Mouse (Mus musculus) kidney, embryonic 16.5 days (tissue): ENCODE measurements around the gene Zfand3. TPM values are rescaled to one million over a fixed set of nuclear protein-coding genes. Genes with fewer than 3 reads are reported as not detected.

ENCODE experiments used
- ATAC-seq: fragments of 200-750 bp; cut with Nextera tagmentation; 2 replicates; pipeline ENCODE4 v1.8.0; 2017; ENCODE audit warnings: moderate TSS enrichment; ENCODE audit not compliant: low FRiP score, low TSS enrichment
- H3K27ac ChIP-seq: fragments of 300-500 bp; sonication (generic); 2 replicates; pipeline ENCODE4 v1.5.1; 2014; ENCODE audit warnings: low read length
- H3K27me3 ChIP-seq: fragments of 300-500 bp; sonication (generic); 2 replicates; pipeline ENCODE4 v1.6.1; 2014; ENCODE audit warnings: low read length, control low read depth, mixed read lengths; ENCODE audit not compliant: insufficient read depth
- H3K36me3 ChIP-seq: fragments of 300-500 bp; sonication (generic); 2 replicates; pipeline ENCODE4 v1.6.1; 2014; ENCODE audit warnings: low read length, control low read depth, mixed read lengths; ENCODE audit not compliant: insufficient read depth
- H3K4me1 ChIP-seq: fragments of 300-500 bp; sonication (generic); 2 replicates; pipeline ENCODE4 v1.6.1; 2014; ENCODE audit warnings: low read length, control low read depth, mixed read lengths; ENCODE audit not compliant: insufficient read depth
- H3K4me2 ChIP-seq: fragments of 300-500 bp; sonication (generic); replicated peaks from 2 replicates; pipeline ENCODE4 v1.6.1; 2014; ENCODE audit warnings: low read depth, low read length
- H3K4me3 ChIP-seq: fragments of 300-500 bp; sonication (generic); 2 replicates; pipeline ENCODE4 v1.5.1; 2014; ENCODE audit warnings: mild to moderate bottlenecking, low read length
- H3K9ac ChIP-seq: fragments of 300-500 bp; sonication (generic); replicated peaks from 2 replicates; pipeline ENCODE4 v1.6.1; 2014; ENCODE audit warnings: low read length
- H3K9me3 ChIP-seq: fragments of 300-500 bp; sonication (generic); 2 replicates; pipeline ENCODE4 v1.6.1; 2016; ENCODE audit warnings: low read length, control low read depth
- WGBS: fragments of 180-500 bp; shearing (Covaris S2); extraction: QIAGEN DNeasy Blood & Tissue Kit; methylation state at CpG from one replicate; pipeline ENCODE4 v1.1.7; 2014; 5-methylcytosine and 5-hydroxymethylcytosine counted together
- polyA plus RNA-seq: library from polyadenylated mRNA; unstranded; fragments of >200 nt; fragmentation: Nextera tagmentation; extraction: Ambion mirVana; gene quantifications from 2 replicates; pipeline ENCODE4 v1.2.1, GENCODE M21; 2015

The Zfand3 gene
- polyA plus RNA-seq, 1 experiment from 2014 or later = 62.0 TPM

- WGBS = 65% methylated on average over 5 of the region's 5 CpGs
- no peak overlapping the region for H3K4me3 ChIP-seq
- H3K27me3 ChIP-seq = no peaks in the 10 kb centered on the region
- H3K4me1 ChIP-seq = peaks cover 19% of the 10 kb centered on the region
- no peaks in the 10 kb centered on the region for H3K9me3 ChIP-seq
- no peak overlapping the region for H3K9ac ChIP-seq
- no peaks in the 10 kb centered on the region for H3K36me3 ChIP-seq
- H3K27ac ChIP-seq = no peak overlapping the region
- H3K4me2 ChIP-seq = no peak overlapping the region
- no peak for ATAC-seq
These were observed 107.0 kb downstream of the Zfand3 start for GRCm38 (mm10) chr17:30111556-30111955.

GRCm38 (mm10) chr17:30112080-30112479 lies 107.5 kb downstream of the Zfand3 start:
- Histone ChIP-seq H3K9ac (no peak overlapping the region), H3K4me1 (peaks cover 19% of the 10 kb centered on the region), H3K4me2 (no peak overlapping the region), H3K9me3 (no peaks in the 10 kb centered on the region), H3K36me3 (no peaks in the 10 kb centered on the region), H3K27ac (no peak overlapping the region), H3K27me3 (no peaks in the 10 kb centered on the region), H3K4me3 (no peak overlapping the region)
- 55% methylated on average over 4 of the region's 4 CpGs for WGBS
- no peak for ATAC-seq

GRCm38 (mm10) chr17:30112555-30113305 lies 108.2 kb downstream of the Zfand3 start:
- Histone ChIP-seq H3K36me3 (no peaks in the 10 kb centered on the region), H3K27ac (no peak overlapping the region), H3K4me1 (peaks cover 21% of the 10 kb centered on the region), H3K27me3 (no peaks in the 10 kb centered on the region), H3K4me2 (no peak overlapping the region), H3K9ac (no peak overlapping the region), H3K9me3 (no peaks in the 10 kb centered on the region), H3K4me3 (no peak overlapping the region)
- WGBS = 84% methylated on average over 7 of the region's 7 CpGs
- no peak for ATAC-seq

GRCm38 (mm10) chr17:30114761-30115160 lies 110.2 kb downstream of the Zfand3 start:
- no peak overlapping the region for H3K4me3 ChIP-seq
- peaks cover 26% of the 10 kb centered on the region for H3K4me1 ChIP-seq
- H3K27me3 ChIP-seq = no peaks in the 10 kb centered on the region
- WGBS = 80% methylated on average over 3 of the region's 3 CpGs
- H3K9ac ChIP-seq = no peak overlapping the region
- no peaks in the 10 kb centered on the region for H3K36me3 ChIP-seq
- no peak overlapping the region for H3K27ac ChIP-seq
- H3K4me2 ChIP-seq = no peak overlapping the region
- H3K9me3 ChIP-seq = no peaks in the 10 kb centered on the region
- no peak for ATAC-seq

- no peak overlapping the region for H3K27ac ChIP-seq
- H3K4me3 ChIP-seq = no peak overlapping the region
- no peaks in the 10 kb centered on the region for H3K36me3 ChIP-seq
- H3K9ac ChIP-seq = no peak overlapping the region
- peaks cover 14% of the 10 kb centered on the region for H3K4me1 ChIP-seq
- WGBS = 84% methylated on average over 5 of the region's 5 CpGs
- no peaks in the 10 kb centered on the region for H3K27me3 ChIP-seq
- no peak overlapping the region for H3K4me2 ChIP-seq
- ATAC-seq = no peak
- no peaks in the 10 kb centered on the region for H3K9me3 ChIP-seq
These were observed 111.7 kb downstream of the Zfand3 start for GRCm38 (mm10) chr17:30116226-30116625.

- peaks cover 6% of the 10 kb centered on the region for H3K4me1 ChIP-seq
- H3K4me2 ChIP-seq = no peak overlapping the region
- H3K4me3 ChIP-seq = no peak overlapping the region
- no peaks in the 10 kb centered on the region for H3K27me3 ChIP-seq
- H3K36me3 ChIP-seq = peaks cover 3% of the 10 kb centered on the region; the same call in 1 of the 2 replicates
- no peak for ATAC-seq
- H3K27ac ChIP-seq = no peak overlapping the region
- H3K9me3 ChIP-seq = no peaks in the 10 kb centered on the region
- H3K9ac ChIP-seq = no peak overlapping the region
- 64% methylated on average over 5 of the region's 5 CpGs for WGBS
These were observed 113.5 kb downstream of the Zfand3 start for GRCm38 (mm10) chr17:30118036-30118435.

- no peak for ATAC-seq
- Histone ChIP-seq H3K27ac (no peak overlapping the region), H3K36me3 (peaks cover 3% of the 10 kb centered on the region; the same call in 1 of the 2 replicates), H3K4me2 (no peak overlapping the region), H3K27me3 (no peaks in the 10 kb centered on the region), H3K9ac (no peak overlapping the region), H3K9me3 (no peaks in the 10 kb centered on the region), H3K4me1 (peaks cover 6% of the 10 kb centered on the region), H3K4me3 (no peak overlapping the region)
- WGBS = 98% methylated on average over 3 of the region's 3 CpGs
These were observed 117.7 kb downstream of the Zfand3 start for GRCm38 (mm10) chr17:30122278-30122677.

- H3K4me3 ChIP-seq = no peak overlapping the region
- ATAC-seq = no peak
- 83% methylated on average over 6 of the region's 6 CpGs for WGBS
- H3K27ac ChIP-seq = no peak overlapping the region
- H3K4me2 ChIP-seq = no peak overlapping the region
- H3K4me1 ChIP-seq = peaks cover 13% of the 10 kb centered on the region; the same call in 1 of the 2 replicates
- H3K27me3 ChIP-seq = no peaks in the 10 kb centered on the region
- no peaks in the 10 kb centered on the region for H3K36me3 ChIP-seq
- no peaks in the 10 kb centered on the region for H3K9me3 ChIP-seq
- no peak overlapping the region for H3K9ac ChIP-seq
These were observed 123.9 kb downstream of the Zfand3 start for GRCm38 (mm10) chr17:30128456-30128855.

- no peaks in the 10 kb centered on the region for H3K27me3 ChIP-seq
- H3K4me2 ChIP-seq = no peak overlapping the region
- H3K9ac ChIP-seq = no peak overlapping the region
- no peaks in the 10 kb centered on the region for H3K36me3 ChIP-seq
- no peak for ATAC-seq
- H3K27ac ChIP-seq = no peak overlapping the region
- no peak overlapping the region for H3K4me3 ChIP-seq
- H3K9me3 ChIP-seq = no peaks in the 10 kb centered on the region
- H3K4me1 ChIP-seq = peaks cover 19% of the 10 kb centered on the region; the same call in 1 of the 2 replicates
- 80% methylated on average over 7 of the region's 7 CpGs for WGBS
These were observed 124.7 kb downstream of the Zfand3 start for GRCm38 (mm10) chr17:30129220-30129619.

- Histone ChIP-seq H3K4me1 (peaks cover 25% of the 10 kb centered on the region), H3K9me3 (no peaks in the 10 kb centered on the region), H3K9ac (no peak overlapping the region), H3K4me2 (no peak overlapping the region), H3K27me3 (no peaks in the 10 kb centered on the region), H3K36me3 (no peaks in the 10 kb centered on the region), H3K4me3 (no peak overlapping the region), H3K27ac (no peak overlapping the region)
- no peak for ATAC-seq
- 70% methylated on average over 4 of the region's 4 CpGs for WGBS
These were observed 125.8 kb downstream of the Zfand3 start for GRCm38 (mm10) chr17:30130326-30130725.
